Mouse (Mus musculus) kidney, postnatal 10 days (tissue): ENCODE measurements around the gene Vmn1r32.

Experiments
- DNase-seq: peaks from one replicate; pipeline ENCODE4 v3.0.0; 2021; ENCODE audit warnings: mixed read lengths

Vmn1r32 gene

DNA sequence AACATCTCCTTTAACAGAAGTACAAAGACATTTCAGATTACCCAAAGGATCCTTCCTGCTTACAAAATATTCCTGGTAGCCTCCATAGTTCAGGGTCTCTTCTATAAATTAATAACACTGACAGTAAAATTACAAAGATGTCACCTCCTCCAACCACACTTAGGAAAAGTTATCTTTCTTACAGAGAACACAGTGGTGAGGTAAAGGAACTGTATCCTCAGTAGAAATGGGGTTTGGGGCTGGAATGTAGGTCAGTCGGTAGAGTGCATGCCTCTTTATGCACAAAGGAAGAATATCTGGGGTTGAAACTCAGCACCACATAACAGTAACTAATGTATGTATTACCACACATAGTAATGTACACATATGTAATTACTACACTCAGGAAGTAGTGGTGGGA, at the start of gene Vmn1r32:
Gene Vmn1r32, minus strand, starts transcription at position 101 of the 400 bp plus-strand sequence.
- no peak for DNase-seq

DNA sequence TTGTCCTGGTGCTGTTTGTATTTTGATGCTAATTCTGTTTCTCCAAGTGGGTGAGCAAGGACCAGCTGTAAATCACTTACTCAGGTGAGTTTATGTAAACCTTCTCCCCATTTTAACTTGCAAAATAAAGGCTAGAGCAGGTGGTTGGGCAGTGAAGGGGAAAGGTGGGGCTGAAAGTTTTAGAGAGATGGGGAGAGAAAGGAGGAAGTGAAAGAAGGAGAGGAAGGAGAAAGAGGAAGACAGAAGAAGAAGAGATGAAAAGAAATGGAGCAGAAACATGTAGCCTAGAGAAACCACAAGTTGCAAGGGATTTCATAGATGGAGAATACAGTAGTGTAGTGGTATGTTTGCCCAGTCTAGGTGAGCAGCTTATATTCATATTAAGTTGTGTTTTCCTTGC, 35.9 kb upstream of the Vmn1r32 start:
- no peak for DNase-seq

DNA sequence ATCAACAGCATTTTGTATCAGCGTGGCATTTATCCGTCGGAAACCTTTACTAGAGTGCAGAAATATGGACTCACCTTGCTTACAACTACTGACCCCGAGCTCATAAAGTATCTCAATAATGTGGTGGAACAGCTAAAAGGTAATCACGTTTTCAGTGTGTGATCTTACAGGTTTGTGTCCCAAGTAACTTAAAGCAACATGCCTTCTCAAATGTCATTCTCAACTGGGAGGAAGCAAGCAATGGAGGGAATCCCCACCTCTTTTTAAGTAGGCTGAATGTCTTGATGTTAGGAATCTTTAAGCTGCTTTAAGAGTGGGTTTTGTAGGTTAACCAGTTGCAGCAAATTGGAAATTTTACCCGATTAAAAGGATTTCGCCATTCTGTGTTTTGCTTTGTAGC, 23.9 kb downstream of the Vmn1r32 start:
- DNase-seq = no peak

DNA sequence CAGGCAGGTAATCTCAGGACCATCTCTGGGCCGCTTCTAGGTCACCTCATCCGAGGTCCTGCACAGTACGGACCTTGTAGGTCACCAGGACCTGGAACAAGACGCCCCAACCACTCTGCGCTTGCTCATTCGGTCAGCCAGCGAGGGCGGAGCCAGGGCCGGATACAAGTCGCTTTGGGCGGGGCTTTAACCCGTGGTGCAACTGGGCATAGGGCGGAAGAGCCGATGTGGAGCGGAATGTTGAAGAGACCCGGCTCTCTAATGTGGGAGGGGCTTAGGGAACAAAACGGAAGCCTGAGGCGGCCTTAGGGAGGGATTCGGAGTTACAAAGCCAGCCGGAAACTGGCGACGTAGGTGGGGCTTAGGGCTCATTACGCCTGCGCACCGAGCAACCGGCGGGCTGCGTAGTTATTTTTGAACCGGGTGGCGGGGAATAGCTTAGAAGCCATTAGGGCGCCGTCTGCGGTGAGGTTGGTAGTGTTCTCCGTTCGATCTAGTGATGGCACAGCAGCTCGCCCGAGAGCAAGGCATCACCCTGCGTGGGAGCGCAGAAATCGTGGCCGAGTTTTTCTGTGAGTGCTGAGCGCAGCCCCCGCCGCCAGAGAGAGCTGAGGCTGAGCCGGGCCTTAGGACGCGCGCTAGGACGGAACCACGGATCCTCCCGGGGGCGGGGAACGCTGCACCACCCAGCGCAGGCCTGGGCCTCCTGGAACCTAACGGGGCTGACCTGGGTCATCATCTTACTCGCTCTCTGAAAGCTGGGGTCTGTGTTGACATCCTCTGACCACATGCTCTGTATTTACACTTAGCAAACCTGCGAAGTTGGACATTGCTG, 24.7 kb downstream of the Vmn1r32 start, which contains the start of gene Mad2l1:
Gene Mad2l1, plus strand, starts transcription at position 363 of the 835 bp plus-strand sequence.
- peak; percentile 99 for DNase-seq

DNA sequence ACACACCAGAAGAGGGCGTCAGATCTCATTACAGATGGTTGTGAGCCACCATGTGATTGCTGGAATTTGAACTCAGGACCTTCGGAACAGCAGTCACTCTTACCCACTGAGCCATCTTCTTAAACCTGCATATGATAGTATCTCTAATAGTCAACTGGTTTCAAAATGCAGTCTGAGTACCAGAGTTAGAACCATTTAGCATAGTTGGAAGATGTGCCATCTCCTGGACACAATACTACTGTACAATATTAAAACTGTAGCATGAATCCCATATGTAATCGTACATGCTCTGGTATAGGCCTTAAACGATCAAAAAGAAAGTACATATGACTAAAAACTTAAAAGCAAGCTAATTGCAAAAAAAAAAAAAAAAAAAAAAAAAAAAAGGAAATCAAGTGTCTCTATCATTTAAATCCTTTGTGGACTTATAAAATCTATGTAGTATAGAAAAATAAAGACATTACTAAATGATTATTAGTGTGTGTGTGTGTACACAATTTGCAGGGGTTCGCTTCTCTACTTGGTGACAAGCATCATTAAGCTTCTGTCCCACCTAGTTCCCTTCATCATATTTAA, 25.4 kb downstream of the Vmn1r32 start:
- no peak for DNase-seq

DNA sequence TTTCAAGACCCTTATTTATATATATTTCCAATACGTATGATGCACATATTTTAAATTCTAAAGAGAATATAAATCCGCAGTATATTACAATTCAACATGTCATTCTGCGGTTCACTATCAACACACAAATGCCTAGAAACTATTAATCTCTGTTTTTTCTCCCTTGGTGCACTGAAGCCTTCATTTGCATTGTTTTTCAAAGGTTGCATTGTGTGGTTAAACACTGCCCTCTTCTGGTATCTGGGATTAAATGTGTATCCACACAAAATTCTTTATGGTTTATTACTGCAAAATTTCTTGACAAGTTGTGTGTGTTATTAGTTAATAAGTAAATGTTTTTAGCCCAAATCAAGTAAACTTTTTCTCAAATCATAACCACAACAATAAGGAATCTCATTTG, 26.7 kb downstream of the Vmn1r32 start:
- no peak for DNase-seq

DNA sequence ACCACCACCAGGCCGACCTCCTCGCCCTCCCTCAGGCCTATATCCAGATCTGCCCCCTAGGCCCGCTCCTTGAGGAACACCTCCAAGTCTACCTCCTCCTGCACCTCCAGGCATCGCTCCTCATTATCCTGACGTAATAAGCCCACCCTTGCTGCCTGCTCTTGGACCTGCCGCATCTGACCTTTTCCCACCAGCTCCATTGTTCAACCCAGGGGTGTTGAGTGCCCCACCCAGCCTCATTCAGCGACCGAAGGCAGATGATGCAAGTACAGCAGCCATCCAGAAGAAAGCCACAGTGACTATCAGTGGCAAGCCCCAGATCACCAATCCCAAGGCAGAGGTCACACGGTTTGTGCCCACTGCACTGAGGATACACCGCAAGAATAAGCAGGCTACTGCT, 31.5 kb downstream of the Vmn1r32 start:
- no peak for DNase-seq

DNA sequence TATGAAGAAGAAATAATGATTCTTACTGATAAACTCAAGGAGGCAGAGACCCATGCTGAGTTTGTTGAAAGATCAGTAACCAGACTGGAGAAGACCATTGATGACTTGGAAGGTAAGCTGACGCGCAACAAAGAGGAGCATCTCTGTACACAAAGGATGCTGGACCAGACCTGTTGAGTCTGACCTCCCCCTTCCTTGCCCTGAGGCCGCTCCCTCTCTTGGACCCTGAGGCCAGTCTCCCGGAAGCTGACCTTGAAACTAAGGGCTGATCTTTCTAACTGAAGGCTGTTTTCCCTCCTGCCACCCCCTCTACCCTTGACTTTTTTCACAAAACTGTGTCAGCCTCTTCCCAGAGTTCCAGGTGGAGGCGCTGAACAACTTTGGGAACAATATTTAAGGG, 43.5 kb downstream of the Vmn1r32 start:
- no peak for DNase-seq
